Mouse (Mus musculus): Measurements from ENCODE around the gene Ano7.

DNA sequence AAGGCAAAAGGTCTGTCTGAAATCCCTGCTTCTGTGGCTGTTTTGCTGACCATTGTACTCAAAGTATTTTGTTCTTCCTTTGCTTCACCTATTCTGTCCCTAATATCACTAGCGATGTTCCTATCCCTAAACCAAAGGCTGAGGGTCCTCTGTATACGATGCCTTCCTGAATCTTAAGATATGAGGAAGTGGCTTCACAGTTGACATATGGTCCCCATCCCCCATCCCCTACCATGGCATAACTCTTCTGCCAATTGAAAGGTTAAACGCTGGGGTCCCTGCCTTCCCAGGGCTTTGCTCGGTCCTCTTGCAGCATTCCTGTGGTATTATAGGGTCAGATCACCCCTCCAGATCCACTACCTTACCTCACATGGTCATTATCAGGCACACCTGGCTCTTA lies 29.7 kb downstream of the Ano7 start:
- TF ChIP-seq CTCF (IDR thresholded peaks at IDR 0.05; ENCODE audit: insufficient read depth, low read length) (no peak), POLR2A (IDR thresholded peaks at IDR 0.05; ENCODE audit: borderline replicate concordance, extremely low read depth, low read depth, low read length) (no peak)

All from lung, adult 2 months (tissue).